Mouse (Mus musculus) megakaryocyte-erythroid progenitor cell, adult 5-6 weeks (primary cell): ENCODE measurements at regions not wholly inside any gene's neighbourhood (a gene's known extent, or its start where the extent isn't known, plus 50 kb on each side); places are given as distances from the start of the nearest gene placed in this dataset.

Experiments used
- ATAC-seq: replicated peaks from 2 replicates; pipeline ENCODE4 v1.8.0; 2016; ENCODE audit warnings: mild to moderate bottlenecking, inconsistent platforms; ENCODE audit not compliant: severe bottlenecking, poor library complexity, low FRiP score, low TSS enrichment

DNA sequence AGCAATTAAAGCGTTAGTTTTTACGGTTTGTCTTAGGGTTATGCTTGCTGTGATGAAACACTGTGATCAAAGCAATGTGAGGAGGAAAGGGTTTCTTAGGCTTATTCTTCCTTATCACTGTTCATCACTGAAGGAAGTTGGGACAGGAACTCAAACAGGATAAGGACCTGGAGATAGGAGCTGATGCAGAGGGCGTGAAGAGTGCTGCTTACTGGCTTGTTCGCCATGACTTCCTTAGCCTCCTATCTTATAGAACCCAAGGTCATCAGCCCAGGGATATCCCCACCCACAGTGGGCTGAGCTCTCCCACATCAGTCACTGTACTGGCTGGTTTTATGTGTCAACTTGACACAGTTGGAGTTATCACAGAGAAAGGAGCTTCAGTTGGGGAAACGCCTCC is 50.4 kb upstream of the Adra1d start:
- ATAC-seq, result no peak
